Mouse (Mus musculus) natural killer cell, adult 2 months (primary cell): ENCODE results near the gene Efcab3.
"Not testable (repeated sequence)": the region's sequence is repeated elsewhere in the genome, so short reads cannot be mapped to it uniquely, and the experiment has no call there.

Experiments
- DNase-seq, 2 experiments: peaks; one replicate each; pipeline ENCODE4 v3.0.0; 2022; ENCODE audit warnings: low spot score in 2 of 2

Gene Efcab3

DNA sequence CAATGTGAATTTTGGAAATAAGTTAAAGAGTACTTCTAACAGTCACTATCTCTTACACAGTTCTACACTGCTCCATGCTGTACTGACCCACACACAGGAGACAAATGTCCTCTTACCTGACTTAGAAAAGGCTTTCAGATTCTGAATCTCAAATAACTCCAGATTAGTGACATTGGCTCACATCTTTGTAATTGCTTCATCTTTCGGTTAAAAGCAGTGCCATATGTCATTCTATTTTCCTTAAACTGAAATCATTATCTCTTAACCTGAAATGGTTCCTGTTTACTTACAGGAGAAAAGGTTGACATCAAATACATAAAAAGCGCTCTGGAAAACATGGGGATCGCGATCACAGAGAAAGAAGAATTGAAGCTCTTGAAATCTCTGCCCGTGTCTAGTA is at the start of gene Efcab3:
Efcab3 (plus strand) TSS at position 301 of the 400 bp plus-strand sequence.
- no peak for DNase-seq

GRCm38 (mm10) chr11:105021071-105021470 is 42.3 kb upstream of the Efcab3 start:
- DNase-seq, result peak in 1 of 2 experiments; percentile 4

DNA sequence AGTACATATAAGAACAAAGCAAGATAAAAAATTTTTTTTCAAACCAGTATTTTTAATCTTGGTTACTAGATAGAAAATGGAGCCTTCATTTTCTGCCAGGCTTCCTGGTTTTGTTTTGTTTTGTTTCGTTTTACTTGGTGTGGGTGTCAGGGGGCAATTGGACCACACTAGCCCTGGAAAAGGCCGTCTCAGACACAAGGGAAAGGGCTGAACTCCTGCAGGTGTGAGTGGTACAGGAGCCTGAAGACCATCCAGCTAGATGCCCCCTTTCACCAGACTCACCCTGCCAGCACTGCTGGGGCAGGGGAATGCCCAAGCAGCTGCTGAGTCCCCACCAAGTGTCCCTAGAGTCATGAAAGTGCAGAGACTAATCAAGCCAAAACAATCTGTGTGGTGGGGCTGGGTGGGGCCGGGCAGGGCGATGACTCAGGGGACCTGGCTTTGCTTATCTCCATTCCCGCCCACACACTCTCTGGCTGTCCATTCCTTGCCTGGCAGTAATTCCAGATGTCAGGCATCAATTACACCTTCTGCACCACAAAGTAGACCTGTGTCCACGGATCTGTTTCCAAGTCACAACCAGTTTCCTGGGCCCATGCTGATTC is 34.5 kb upstream of the Efcab3 start:
- no peak for DNase-seq

GRCm38 (mm10) chr11:105029525-105029924 is 33.9 kb upstream of the Efcab3 start:
- no peak for DNase-seq

DNA sequence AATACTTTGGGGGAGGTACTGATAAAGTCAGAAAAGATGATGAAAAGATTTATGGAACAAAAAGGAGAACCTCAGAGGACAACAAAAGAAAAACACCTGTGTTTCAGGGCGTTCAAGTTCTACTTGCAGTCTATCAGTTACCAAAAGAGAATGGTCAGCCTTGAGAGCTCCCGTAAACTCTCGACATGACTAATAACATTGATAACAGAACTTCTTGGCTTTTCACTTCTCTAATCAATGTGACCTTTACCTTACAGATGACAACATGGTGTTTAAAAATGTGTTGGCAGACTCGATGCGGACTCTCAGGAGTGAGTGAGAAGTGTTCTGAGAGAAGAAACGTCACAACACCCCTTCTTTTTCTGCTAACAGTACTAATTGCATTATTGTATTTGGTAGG is 33.2 kb upstream of the Efcab3 start:
- DNase-seq, result no peak

GRCm38 (mm10) chr11:105031103-105031502 is 32.3 kb upstream of the Efcab3 start:
- no peak for DNase-seq

GRCm38 (mm10) chr11:105035081-105035480 is 28.3 kb upstream of the Efcab3 start:
- no peak for DNase-seq

- DNase-seq, result not testable (repeated sequence)
Measured at GRCm38 (mm10) chr11:105112448-105112847, 49.1 kb downstream of the Efcab3 start.

DNA sequence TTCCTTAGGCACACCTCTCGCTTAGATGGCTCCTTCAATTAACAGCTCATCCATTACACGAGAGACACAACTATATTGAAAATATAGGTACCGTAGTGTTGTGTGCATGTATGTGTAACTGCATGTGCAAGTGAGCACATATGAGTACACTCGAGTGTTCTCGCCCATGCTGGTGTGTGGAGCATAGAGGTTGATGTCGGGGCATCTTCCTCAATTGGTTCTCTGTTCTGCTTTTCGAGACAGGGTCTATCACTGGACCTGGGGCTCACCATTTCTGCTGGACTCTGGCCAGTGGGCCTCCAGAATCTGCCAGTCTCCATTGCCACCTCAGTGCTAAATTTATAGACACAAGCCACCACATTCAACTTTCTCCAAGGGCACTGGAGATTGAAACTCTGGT is 54.4 kb downstream of the Efcab3 start:
- DNase-seq, result no peak

GRCm38 (mm10) chr11:105120551-105121061 is 57.2 kb downstream of the Efcab3 start:
- no peak for DNase-seq

DNA sequence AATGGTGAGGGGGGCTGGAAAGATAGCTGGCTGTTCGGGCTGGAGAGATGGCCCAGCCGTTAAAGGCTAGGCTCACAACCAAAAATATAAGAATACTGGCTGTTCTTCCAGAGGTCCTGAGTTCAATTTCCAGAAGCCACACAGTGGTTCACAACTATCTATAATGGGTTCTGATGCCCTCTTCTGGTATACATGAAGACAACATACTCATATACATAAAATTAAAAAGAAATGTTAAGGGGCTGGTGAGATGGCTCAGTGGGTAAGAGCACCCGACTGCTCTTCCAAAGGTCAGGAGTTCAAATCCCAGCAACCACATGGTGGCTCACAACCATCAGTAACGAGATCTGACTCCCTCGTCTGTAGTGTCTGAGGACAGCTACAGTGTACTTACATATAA is 58.4 kb downstream of the Efcab3 start:
- DNase-seq, result not testable (repeated sequence)

DNA sequence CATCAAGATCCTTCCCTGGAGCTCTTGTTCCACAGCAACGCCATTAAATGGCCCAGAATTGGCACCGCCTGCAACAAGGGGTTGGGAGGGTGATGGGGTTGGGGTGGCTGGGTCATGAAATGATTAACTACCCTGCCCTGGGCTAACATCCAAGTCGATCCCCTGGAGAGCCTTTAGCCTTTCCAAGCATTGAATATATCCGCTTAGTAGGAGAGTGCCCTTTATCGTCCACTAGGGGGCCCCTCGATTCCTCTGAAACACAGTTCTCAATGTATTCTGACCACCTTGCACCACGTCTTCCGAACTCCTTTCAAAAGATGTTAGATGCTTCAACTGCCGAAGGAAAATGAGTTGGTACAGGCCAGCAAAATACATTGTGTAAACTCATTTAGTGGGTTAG is 60.6 kb downstream of the Efcab3 start:
- peak; percentile 26 to 43 for DNase-seq

DNA sequence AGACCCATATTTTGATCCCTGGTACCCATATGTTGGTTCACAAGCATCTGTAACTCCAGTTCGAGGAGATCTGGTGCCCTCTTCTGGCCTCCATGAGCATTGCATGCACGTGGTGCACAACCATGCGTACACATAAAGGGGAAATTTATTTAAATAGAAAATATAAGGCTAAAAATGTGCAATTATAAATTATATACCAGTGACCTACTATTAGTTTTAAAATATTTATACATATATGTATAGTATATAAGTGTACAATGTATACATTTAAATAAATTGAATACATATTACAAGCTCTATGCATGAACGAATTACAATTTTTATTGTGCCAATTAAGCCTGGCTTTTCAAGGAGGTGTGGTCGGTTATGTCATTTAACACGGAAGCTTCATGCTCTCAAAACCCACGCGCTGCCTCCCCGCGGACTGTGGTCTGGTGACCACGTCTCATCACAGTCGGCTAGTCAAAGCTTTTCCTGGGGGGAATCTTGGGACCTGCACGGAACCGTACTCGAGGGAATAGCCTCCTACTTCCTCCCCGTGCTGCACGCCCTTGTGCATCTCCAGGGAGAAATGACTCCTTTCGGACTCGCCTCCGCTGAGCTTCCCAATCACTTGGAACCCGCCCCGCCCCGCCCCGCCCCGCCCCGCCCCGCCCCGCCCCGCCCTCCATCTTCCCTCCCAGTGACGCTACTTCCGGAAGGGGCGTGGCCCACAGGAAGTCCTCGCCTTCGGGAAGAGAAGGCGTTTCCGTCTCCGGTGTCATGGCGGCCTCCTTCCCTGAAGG is 62.5 kb downstream of the Efcab3 start, which contains the start of gene Mettl2:
Mettl2 (plus strand) TSS at position 691 of the 785 bp plus-strand sequence.
- peak; percentile 71 to 75 for DNase-seq

DNA sequence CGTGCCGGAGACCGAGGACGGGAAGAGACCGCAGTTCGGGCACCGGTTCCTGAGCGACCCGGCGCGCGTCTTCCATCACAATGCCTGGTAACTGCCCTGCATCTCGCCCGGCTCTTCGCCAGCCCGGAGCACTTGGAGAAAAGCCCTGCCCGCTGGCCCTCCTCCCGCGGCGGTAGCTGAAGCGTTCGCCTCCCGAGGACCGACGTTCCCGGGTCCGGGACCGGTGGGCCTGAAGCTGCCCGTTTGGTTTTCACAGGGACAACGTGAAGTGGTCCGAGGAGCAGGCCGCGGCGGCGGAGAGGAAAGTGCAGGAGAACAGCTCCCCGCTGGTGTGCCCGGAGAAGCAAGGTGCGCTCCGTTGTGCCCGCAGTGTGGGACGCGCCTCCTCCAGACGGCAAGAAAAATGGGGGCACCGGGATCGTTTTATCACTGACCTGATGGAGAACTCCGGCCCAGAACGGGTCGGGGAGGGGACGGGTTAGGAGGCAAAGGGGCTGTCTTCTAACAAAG is 63.2 kb downstream of the Efcab3 start:
- no peak for DNase-seq

DNA sequence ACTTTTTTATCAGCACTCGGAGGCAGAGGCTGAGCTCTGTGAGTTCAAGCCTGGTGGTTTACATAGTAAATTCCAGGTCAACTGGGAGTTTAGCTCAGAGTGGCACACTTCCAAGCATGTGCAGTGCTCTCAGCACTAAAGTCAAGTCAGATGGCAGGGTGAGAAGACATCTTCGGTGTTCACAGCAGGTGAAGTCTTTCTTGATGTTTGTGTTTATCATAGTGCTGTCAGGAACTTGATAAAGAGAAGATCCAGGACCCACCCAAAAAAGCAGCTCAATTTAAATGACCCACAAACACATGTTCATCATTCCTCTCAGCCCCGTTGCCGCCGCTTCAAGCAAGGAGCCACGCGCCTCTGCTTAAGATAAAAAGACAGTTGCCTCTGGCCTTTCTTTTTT is 72.3 kb downstream of the Efcab3 start:
- DNase-seq, result no peak

- DNase-seq, result not testable (repeated sequence)
Measured at GRCm38 (mm10) chr11:105137255-105137654, 73.9 kb downstream of the Efcab3 start.

GRCm38 (mm10) chr11:105140512-105140911 is 77.1 kb downstream of the Efcab3 start:
- DNase-seq, result not testable (repeated sequence)

GRCm38 (mm10) chr11:105141115-105141514 is 77.7 kb downstream of the Efcab3 start:
- DNase-seq, result no peak

DNA sequence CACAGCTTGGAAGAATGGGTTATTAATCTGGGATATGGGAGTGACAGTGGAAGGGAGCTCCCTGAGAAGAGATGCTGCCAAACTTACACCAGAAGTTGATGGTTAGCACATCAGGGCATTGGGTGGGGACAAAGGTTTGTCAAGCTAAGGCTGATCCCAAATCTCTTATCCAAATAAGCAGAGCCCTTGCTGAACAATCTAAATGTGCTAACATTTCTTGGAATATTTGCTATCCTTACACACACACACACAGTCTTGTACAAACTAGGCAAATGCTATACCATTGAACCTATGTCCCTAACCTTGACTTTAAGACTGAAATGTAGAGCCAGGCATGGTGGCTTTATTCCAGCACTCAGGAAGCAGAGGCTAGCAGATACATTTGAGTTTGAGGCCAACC is 80.2 kb downstream of the Efcab3 start:
- DNase-seq, result no peak

DNA sequence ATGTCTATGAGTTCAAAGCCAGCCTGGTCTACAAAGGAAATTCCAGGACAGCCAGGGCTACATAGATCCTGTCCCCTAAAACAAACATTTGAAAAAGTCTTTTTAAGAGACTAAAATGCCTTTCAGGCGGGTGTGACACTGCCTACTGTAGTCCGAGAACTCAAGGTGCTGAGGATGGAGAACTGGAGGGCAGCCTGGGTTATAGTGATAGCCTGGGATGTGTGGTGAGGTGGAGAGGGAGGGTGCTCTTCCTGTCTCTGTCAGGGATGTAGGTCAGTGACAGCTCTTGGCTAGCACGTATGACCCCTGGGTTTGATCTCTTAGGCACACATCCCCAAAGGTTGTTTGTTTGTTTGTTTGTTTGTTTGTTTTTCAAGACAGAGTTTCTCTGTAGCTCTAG is 80.7 kb downstream of the Efcab3 start:
- no peak for DNase-seq

DNA sequence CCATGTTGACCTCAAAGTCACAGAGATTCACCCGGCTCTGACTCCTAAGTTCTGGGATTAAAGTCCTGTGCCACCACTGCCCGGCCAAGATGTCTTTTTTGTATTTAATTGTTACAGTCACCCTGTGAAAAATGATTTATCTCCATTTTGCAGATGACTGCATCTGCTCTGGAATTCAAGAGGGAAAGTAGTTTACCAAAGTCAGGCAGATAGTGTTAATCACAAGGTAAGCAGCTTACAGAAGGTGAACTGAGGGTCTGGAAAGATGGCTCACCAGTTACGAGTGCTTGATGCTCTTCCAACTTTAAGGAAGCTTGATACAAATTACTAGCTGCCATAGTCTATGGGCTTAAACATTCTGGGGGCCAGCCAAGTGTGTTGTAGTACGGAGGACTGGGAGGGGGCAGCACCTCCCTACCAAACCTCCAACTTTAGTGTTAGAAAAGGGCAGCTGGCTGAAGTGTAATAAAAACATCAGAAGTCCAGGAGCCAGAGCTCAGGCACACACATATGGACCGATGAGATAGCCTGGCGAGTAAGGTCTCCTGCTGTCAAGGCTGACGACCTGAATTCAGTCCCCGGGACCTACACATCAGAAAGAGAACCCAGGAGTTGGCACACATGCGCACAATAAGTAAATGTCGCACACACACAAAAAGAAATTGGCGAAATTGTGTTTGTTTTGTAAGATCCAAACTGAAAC is 81.3 kb downstream of the Efcab3 start:
- no peak for DNase-seq

GRCm38 (mm10) chr11:105145211-105145610 is 81.8 kb downstream of the Efcab3 start:
- no peak for DNase-seq
